Mouse (Mus musculus) C2C12 (cell line): ENCODE data around the gene Hist1h3i.

Experiments
- CEBPB ChIP-seq: IDR thresholded peaks from one replicate; pipeline ENCODE4 v1.6.1; 2011; ENCODE audit warnings: low read depth, mild to moderate bottlenecking, control low read depth, moderate library complexity
- CTCF ChIP-seq: IDR thresholded peaks from one replicate; pipeline ENCODE4 v1.5.1; 2011; ENCODE audit not compliant: control insufficient read depth, insufficient read depth, insufficient read length
- MAX ChIP-seq: IDR thresholded peaks from one replicate; pipeline ENCODE4 v1.6.1; 2011; ENCODE audit warnings: mild to moderate bottlenecking, control low read depth
- MYOD1 ChIP-seq: IDR thresholded peaks from one replicate; pipeline ENCODE4 v1.6.1; 2011; ENCODE audit warnings: low read depth; ENCODE audit not compliant: control insufficient read depth, insufficient read length
- MYOG ChIP-seq: IDR thresholded peaks from one replicate; pipeline ENCODE4 v1.6.1; 2011; ENCODE audit not compliant: control insufficient read depth, insufficient read length; ENCODE audit errors: extremely low read depth
- USF1 ChIP-seq: IDR thresholded peaks from one replicate; pipeline ENCODE4 v1.6.1; 2011; ENCODE audit warnings: low read depth, mild to moderate bottlenecking, control low read depth, moderate library complexity

GRCm38 (mm10) chr13:21830344-21830743 lies 47.2 kb upstream of the Hist1h3i start:
- no peak for TF ChIP-seq CTCF
- TF ChIP-seq USF1: no peak
- TF ChIP-seq CEBPB: no peak
- no peak for TF ChIP-seq MAX
- no peak for TF ChIP-seq MYOD1
- no peak for TF ChIP-seq MYOG
